Mouse (Mus musculus) testis, adult 2 months (tissue): ENCODE results near the gene Plekhd1. TPM values are rescaled to one million over a fixed set of nuclear protein-coding genes. Genes with fewer than 3 reads are reported as not detected.

Experiments
- H3K27ac ChIP-seq: fragments of 200-500 bp; 2 replicates; pipeline ENCODE4 v1.5.1; 2012; ENCODE audit warnings: low read depth, low read length; ENCODE audit not compliant: control insufficient read depth, insufficient read depth
- H3K27me3 ChIP-seq: fragments of 200-500 bp; 2 replicates; pipeline ENCODE4 v1.6.1; 2012; ENCODE audit warnings: mild to moderate bottlenecking, low read length, moderate library complexity; ENCODE audit not compliant: control insufficient read depth, insufficient read depth
- H3K36me3 ChIP-seq: fragments of 200-500 bp; 2 replicates; pipeline ENCODE4 v1.6.1; 2012; ENCODE audit warnings: mild to moderate bottlenecking, low read length; ENCODE audit not compliant: control insufficient read depth, insufficient read depth
- H3K4me1 ChIP-seq: fragments of 200-500 bp; 2 replicates; pipeline ENCODE4 v1.6.1; 2012; ENCODE audit warnings: low read length; ENCODE audit not compliant: control insufficient read depth, insufficient read depth
- H3K4me3 ChIP-seq: fragments of 200-500 bp; 2 replicates; pipeline ENCODE4 v1.5.1; 2012; ENCODE audit warnings: low read depth, mild to moderate bottlenecking, low read length, moderate library complexity, mixed read lengths; ENCODE audit not compliant: control insufficient read depth
- CTCF ChIP-seq: fragments of 200-500 bp; IDR thresholded peaks from 2 replicates; pipeline ENCODE4 v1.5.1; 2012; ENCODE audit warnings: low read depth, mild to moderate bottlenecking, inconsistent platforms, low read length, moderate library complexity; ENCODE audit not compliant: control insufficient read depth, insufficient read depth, insufficient replicate concordance
- POLR2A ChIP-seq: fragments of 200-500 bp; IDR thresholded peaks from 2 replicates; pipeline ENCODE4 v1.6.1; 2012; ENCODE audit warnings: low read depth, mild to moderate bottlenecking, inconsistent platforms, low read length, moderate library complexity; ENCODE audit not compliant: control insufficient read depth
- polyA plus RNA-seq: library from polyadenylated mRNA; depleted of rRNA; stranded (reverse); fragments of >200 nt; gene quantifications from 2 replicates; pipeline ENCODE4 v1.2.3, GENCODE M21; 2012

Plekhd1 gene
- polyA plus RNA-seq, 1 experiment = 7.6 TPM

GRCm38 (mm10) chr12:80744614-80745013, 52.2 kb downstream of the Plekhd1 start:
- no peaks in the 10 kb centered on the region for H3K4me1 ChIP-seq
- TF ChIP-seq CTCF = no peak
- no peak for TF ChIP-seq POLR2A

DNA sequence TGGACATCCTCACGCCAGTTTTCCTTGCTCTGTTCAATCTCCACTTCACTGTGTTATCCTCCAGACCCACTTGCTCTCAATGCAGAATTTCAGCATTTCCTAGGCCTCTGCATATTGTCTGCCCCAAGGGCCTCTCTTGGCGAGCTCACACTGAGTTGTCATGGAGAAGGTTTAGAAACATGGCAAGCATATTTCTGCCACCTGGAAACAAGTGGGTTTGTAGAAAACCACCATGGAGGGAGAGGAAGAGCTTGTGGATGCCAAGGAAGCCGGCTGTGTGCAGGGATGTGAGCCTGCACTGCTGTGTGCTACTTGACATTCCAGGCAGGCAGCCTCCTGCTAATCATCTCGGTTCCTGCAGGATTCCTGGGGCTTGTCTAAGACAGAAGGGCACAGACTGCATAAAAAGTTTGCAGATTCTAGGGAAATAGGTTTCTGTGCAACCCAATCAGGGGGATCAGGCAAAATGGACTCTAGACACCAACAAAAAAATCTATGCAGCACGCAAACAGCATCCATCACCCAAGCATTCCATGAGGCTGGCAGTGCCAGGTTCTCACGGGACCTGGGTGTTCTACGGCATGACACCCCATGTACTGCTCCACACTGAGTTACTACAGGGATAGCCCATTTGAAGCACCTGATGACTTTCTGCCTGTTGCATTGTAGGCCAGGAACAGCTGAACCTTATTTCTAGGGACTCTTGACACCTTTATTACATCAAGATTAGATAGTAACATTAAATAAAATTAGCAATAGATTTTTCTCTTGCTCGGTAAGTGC, 53.8 kb downstream of the Plekhd1 start:
- Histone ChIP-seq H3K36me3 (no peaks in the 10 kb centered on the region), H3K27me3 (no peaks in the 10 kb centered on the region), H3K4me1 (no peaks in the 10 kb centered on the region), H3K27ac (no peak overlapping the region), H3K4me3 (no peak overlapping the region)
- TF ChIP-seq POLR2A (no peak), CTCF (no peak)

More at GRCm38 (mm10) chr12:80744614-80745013, 52.2 kb downstream of the Plekhd1 start:
- H3K4me3 ChIP-seq = no peak overlapping the region
- H3K27ac ChIP-seq = no peak overlapping the region
- H3K27me3 ChIP-seq = no peaks in the 10 kb centered on the region
- no peaks in the 10 kb centered on the region for H3K36me3 ChIP-seq

- Histone ChIP-seq H3K36me3 (no peaks in the 10 kb centered on the region), H3K4me1 (no peaks in the 10 kb centered on the region; the same call in 1 of the 2 replicates), H3K27ac (no peak overlapping the region), H3K4me3 (no peak overlapping the region), H3K27me3 (no peaks in the 10 kb centered on the region)
- TF ChIP-seq POLR2A = no peak
- no peak for TF ChIP-seq CTCF
Observed at GRCm38 (mm10) chr12:80751556-80751955, 59.2 kb downstream of the Plekhd1 start.

- H3K27ac ChIP-seq = no peak overlapping the region
- H3K27me3 ChIP-seq = no peaks in the 10 kb centered on the region
- H3K36me3 ChIP-seq = no peaks in the 10 kb centered on the region
- no peak for TF ChIP-seq POLR2A
- TF ChIP-seq CTCF = no peak
- peaks cover 20% of the 10 kb centered on the region for H3K4me1 ChIP-seq
- peak overlapping the region; percentile 77 for H3K4me3 ChIP-seq
Observed at GRCm38 (mm10) chr12:80757751-80758558, 65.6 kb downstream of the Plekhd1 start.

DNA sequence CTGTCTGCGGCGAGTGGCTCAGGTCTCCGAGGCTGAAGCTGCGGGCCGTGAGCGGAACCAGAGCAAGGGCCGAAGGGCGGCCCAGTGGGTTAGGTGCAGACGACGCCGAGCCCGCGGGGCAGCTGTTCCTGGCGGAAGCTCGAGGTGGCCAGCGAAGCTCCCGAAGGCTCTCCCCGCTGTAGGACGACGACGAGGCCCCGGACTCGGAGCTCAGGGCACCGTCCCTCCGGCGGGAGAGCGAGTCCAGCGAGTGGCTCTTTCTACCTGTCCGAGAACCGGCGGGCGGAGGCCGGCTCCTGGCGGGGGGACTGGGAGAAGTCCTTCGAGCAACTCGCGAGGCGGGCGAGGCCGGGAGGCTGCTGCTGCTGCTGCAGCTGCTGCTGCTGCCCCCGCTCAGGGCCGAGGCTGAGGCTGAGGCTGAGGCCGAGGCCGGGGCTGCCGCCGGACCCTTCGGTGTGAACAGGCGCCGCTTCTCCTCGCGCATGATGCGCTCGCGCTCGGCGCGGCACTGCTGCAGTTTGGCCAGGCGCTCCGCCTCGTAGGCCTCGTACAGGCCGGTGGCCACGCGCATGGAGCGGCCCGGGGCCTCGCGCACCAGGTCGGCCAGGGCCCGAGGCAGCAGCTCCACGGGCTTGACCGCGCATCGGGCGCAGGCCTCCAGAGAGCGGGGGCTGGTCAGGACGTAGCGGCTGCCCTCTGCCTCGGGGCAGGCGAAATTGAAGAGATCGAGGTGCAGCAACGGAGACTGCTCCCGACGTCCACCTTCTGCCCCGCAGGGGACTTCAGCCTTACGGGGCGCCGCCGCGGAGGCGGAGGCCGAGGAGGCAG, 66.4 kb downstream of the Plekhd1 start:
- H3K4me1 ChIP-seq = peaks cover 20% of the 10 kb centered on the region
- H3K27ac ChIP-seq = no peak overlapping the region
- no peaks in the 10 kb centered on the region for H3K27me3 ChIP-seq
- H3K36me3 ChIP-seq = no peaks in the 10 kb centered on the region
- TF ChIP-seq POLR2A (no peak), CTCF (no peak)
- peak overlapping the region; percentile 77 for H3K4me3 ChIP-seq

DNA sequence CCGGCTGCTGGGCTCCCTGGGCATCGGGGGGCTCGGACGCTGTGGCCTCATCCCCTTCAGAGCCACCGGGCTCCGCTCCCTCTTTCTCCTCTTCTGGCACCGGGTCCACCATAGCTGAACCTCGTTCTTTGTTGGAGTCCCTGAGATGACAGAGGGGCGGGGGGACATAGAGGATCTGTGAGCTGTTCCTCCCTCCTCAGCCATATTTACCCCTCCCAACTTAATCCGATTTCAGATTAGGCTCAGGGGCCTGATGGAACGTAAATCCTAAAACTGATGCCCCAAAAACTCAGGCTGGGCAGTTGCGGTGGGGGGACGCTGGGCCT, 67.0 kb downstream of the Plekhd1 start:
- TF ChIP-seq POLR2A (no peak), CTCF (no peak)
- Histone ChIP-seq H3K4me1 (peaks cover 20% of the 10 kb centered on the region), H3K27me3 (no peaks in the 10 kb centered on the region), H3K4me3 (peak overlapping the region; percentile 77), H3K27ac (no peak overlapping the region), H3K36me3 (no peaks in the 10 kb centered on the region)

DNA sequence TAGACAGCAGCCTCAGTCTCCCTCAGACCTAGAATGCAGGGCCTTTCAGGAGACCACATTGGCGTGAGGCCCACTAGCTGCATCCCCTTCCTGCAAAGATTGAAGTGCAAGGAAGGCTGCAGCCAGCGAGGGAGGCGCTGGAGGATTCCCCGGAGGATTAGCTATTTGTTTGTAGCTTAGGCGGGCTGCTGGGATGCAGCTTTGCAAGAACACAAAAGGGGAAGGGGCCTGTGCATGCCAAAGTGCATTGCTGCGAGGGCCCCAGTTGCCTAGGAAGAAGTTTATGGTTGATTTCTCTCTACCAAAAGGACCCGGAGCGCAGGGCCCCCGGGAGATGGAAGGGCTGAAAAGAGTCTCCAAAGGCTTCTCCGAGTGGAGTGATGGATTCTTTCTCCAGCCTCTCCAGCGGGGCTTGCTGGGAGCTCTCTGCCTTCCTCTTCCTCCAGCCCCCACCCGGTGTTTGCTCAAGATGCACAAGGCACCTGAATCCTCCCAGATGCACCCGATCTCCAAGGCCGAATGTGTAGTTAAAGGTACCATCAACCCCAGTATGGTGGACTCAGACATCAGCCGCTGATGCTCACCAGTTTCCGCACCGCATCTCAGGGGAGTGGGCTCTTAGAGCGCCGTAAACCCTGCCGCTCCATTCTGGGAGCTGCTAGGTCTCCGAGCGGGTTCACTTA, 67.5 kb downstream of the Plekhd1 start:
- Histone ChIP-seq H3K27me3 (no peaks in the 10 kb centered on the region), H3K4me1 (peaks cover 20% of the 10 kb centered on the region), H3K4me3 (peak overlapping the region; percentile 53), H3K27ac (no peak overlapping the region), H3K36me3 (no peaks in the 10 kb centered on the region)
- TF ChIP-seq CTCF (no peak), POLR2A (no peak)
